Mouse (Mus musculus) heart, postnatal 0 days (tissue): Measurements from ENCODE around the gene Mreg. TPM values are rescaled to one million over a fixed set of nuclear protein-coding genes. Genes with fewer than 3 reads are reported as not detected.

Experiments
- ATAC-seq: fragments of 200-750 bp; cut with Nextera tagmentation; 2 replicates; pipeline ENCODE4 v1.8.0; 2017; ENCODE audit warnings: low read depth, moderate number of reproducible peaks, moderate library complexity; ENCODE audit not compliant: insufficient read depth
- DNase-seq: peaks from one replicate; pipeline ENCODE4 v3.0.0-alpha.2; 2016; ENCODE audit warnings: low spot score
- H3K27ac ChIP-seq: fragments of 300-500 bp; sonication (generic); 2 replicates; pipeline ENCODE4 v1.5.1; 2014; ENCODE audit warnings: low read depth, mild to moderate bottlenecking
- H3K27me3 ChIP-seq: fragments of 300-500 bp; sonication (generic); 2 replicates; pipeline ENCODE4 v1.6.1; 2014; ENCODE audit warnings: low read length, mixed read lengths; ENCODE audit not compliant: control insufficient read depth, insufficient read depth
- H3K36me3 ChIP-seq: fragments of 300-500 bp; sonication (generic); replicated peaks from 2 replicates; pipeline ENCODE4 v1.6.1; 2014; ENCODE audit warnings: low read length, mixed read lengths; ENCODE audit not compliant: control insufficient read depth, insufficient read depth
- H3K4me1 ChIP-seq: fragments of 300-500 bp; sonication (generic); 2 replicates; pipeline ENCODE4 v1.6.1; 2014; ENCODE audit warnings: antibody characterized with exemption; ENCODE audit not compliant: control insufficient read depth, insufficient read depth
- H3K4me2 ChIP-seq: fragments of 300-500 bp; sonication (generic); 2 replicates; pipeline ENCODE4 v1.6.1; 2014; ENCODE audit warnings: low read depth, mild to moderate bottlenecking, low read length, moderate library complexity
- H3K4me3 ChIP-seq: fragments of 300-500 bp; sonication (generic); 2 replicates; pipeline ENCODE4 v1.5.1; 2014; ENCODE audit warnings: low read depth, low read length
- H3K9ac ChIP-seq: fragments of 300-500 bp; sonication (generic); replicated peaks from 2 replicates; pipeline ENCODE4 v1.6.1; 2014; ENCODE audit warnings: low read depth, low read length, mixed read lengths
- H3K9me3 ChIP-seq: fragments of 300-500 bp; sonication (generic); replicated peaks from 2 replicates; pipeline ENCODE4 v1.6.1; 2016; ENCODE audit warnings: low read length; ENCODE audit not compliant: control insufficient read depth
- CTCF ChIP-seq: IDR thresholded peaks from 2 replicates; pipeline ENCODE4 v1.5.1; 2016; ENCODE audit warnings: antibody characterized with exemption, control low read depth, low read depth
- EP300 ChIP-seq: IDR thresholded peaks from 2 replicates; pipeline ENCODE4 v1.6.1; 2016; ENCODE audit warnings: antibody characterized with exemption, low read depth
- WGBS: fragments of 180-500 bp; shearing (Covaris S2); extraction: QIAGEN DNeasy Blood & Tissue Kit; methylation state at CpG from one replicate; pipeline ENCODE4 v1.1.7; 2014; 5-methylcytosine and 5-hydroxymethylcytosine counted together
- polyA plus RNA-seq: library from polyadenylated mRNA; unstranded; fragments of >200 nt; fragmentation: Nextera tagmentation; extraction: Ambion mirVana; gene quantifications from 2 replicates; pipeline ENCODE4 v1.2.1, GENCODE M21; 2015
- total RNA-seq: library from RNA; depleted of rRNA; stranded (reverse); fragments of >200 nt; gene quantifications from 2 replicates; pipeline ENCODE4 v1.2.3, GENCODE M21; 2014; ENCODE audit warnings: low replicate concordance

Gene Mreg
- total and polyA plus RNA-seq, 2 experiments from 2014 or later = 9.5 to 12.5 TPM

DNA sequence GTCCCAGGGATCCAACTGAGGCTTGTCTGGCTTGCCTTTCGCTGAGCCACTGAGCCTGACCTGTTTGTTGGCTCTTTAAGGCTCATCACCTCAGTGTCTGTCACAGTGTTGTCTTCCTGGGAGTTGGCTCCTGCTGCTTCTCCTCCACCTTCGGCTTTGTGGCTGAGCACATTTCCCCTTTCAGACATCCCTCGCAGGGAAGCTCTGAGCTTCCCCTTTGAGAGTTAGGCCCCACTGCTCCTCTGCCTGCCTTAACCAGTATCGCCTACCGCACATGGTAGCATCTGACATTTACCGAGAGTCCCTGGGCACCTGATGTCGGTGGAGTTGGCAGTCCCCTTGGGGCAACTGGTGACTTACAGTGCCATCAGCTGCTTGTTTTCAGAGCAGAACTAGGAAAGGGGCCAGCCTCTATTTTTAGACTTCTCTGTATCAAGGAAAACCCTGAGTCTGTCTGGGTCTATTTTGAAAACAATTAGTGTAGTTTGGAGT is 2.4 kb upstream of the Mreg start:
- Histone ChIP-seq H3K36me3 (no peaks in the 10 kb centered on the region), H3K9ac (no peak overlapping the region), H3K4me1 (peaks cover 19% of the 10 kb centered on the region), H3K4me2 (no peak overlapping the region), H3K9me3 (no peaks in the 10 kb centered on the region), H3K4me3 (no peak overlapping the region), H3K27ac (peak overlapping the region; percentile 89), H3K27me3 (no peaks in the 10 kb centered on the region)
- peak; percentile 90 for DNase-seq
- peak; percentile 80 for TF ChIP-seq EP300
- no peak for TF ChIP-seq CTCF
- 18% methylated on average over 7 of the region's 7 CpGs for WGBS
- peak; percentile 85 for ATAC-seq

DNA sequence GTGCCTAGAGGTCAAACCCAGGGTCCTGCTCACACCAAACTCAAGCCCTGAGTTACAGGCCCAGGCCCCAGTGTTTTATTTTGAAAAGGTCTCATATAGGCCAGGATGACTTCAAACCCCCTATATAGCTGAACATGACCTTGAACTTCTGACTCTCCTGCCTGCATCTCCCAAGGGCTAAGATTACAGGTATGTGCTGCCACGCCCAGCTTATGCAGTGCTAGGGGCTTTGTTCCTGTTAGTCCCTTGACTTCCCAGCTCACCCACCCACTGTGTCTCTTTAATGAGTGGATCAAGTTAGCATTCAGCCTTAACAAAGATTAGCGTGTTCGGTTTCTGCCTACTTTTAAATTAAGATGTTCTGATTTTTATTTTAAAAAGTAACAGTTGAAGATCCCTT is 1.8 kb upstream of the Mreg start:
- ATAC-seq (no peak), DNase-seq (no peak)
- H3K9me3 ChIP-seq = no peaks in the 10 kb centered on the region
- no peaks in the 10 kb centered on the region for H3K36me3 ChIP-seq
- H3K4me3 ChIP-seq = no peak overlapping the region
- peak overlapping the region; percentile 89 for H3K27ac ChIP-seq
- no peak overlapping the region for H3K4me2 ChIP-seq
- H3K4me1 ChIP-seq = peaks cover 19% of the 10 kb centered on the region
- TF ChIP-seq CTCF = no peak
- TF ChIP-seq EP300 = no peak
- no peak overlapping the region for H3K9ac ChIP-seq
- WGBS = 92% methylated on average over 3 of the region's 3 CpGs
- H3K27me3 ChIP-seq = no peaks in the 10 kb centered on the region

DNA sequence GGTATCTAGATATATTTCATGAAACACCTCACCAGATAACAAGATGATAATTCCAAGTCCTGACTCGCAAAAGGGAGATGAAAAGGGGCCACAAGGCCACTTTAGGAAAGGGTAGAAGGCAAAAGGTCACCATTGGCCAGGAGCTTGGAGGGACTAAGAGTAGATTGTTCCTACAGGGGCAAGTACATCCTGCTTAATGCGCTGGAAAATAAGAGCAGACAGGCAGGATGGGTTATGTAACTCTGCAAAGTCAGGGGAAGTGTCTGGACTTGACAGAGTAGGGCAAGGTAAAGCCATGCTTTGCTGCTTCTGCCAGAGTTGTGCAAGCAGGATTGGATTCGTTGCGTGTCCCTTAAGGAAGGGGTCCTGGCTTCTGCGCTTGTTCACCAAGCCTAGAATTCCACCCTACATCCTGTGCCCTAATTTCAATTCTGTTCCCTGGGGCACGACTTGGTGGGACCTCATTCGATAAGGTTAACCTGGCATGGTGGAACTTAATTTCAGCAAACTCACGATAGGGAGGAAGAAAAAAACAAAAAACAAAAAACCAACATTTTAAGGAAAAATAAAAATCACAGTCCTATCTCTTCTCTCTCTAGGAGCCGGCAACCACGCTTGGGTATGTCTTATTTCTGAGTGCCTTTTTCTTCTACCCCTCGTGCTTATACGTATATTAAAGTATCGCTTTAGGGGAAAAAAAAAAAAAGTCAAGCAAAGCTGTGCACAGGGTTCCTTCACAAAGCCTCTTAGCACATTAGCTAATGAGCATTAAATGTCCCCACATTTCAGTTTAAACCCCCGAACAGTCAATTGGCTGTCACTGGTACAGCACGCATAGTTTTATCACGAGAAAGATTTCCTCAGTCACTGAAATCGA is 1.1 kb downstream of the Mreg start:
- H3K9ac ChIP-seq = peak overlapping the region; percentile 89
- peak overlapping the region; percentile 91 for H3K4me3 ChIP-seq
- 22% methylated on average over 17 of the region's 17 CpGs for WGBS
- no peak for TF ChIP-seq CTCF
- no peak for TF ChIP-seq EP300
- peak overlapping the region; percentile 82; the same call in 1 of the 2 replicates for H3K27ac ChIP-seq
- no peaks in the 10 kb centered on the region for H3K36me3 ChIP-seq
- H3K4me2 ChIP-seq = peak overlapping the region; percentile 100
- H3K4me1 ChIP-seq = peaks cover 19% of the 10 kb centered on the region
- no peak for ATAC-seq
- no peak for DNase-seq
- H3K27me3 ChIP-seq = no peaks in the 10 kb centered on the region
- no peaks in the 10 kb centered on the region for H3K9me3 ChIP-seq

DNA sequence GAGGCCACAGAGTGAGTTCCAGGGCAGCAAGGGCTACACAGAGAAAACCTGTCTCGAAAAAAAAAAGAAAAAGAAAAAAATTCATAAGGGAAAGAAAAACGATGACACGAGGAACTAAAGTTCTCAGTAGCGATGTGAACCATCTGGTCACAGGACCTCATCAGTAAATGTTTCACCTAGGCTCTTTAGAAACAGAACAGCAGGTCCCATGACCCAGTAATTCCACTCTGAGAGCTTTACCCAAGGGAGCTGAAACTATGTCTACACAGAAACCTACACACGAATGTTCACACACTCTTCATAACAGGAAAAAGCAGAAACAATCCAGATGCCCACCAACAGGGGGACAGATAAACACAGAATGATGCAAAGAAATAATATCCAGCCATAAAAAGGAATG is 4.0 kb downstream of the Mreg start:
- TF ChIP-seq EP300 = no peak
- TF ChIP-seq CTCF = no peak
- DNase-seq (no peak), ATAC-seq (no peak)
- Histone ChIP-seq H3K36me3 (no peaks in the 10 kb centered on the region), H3K9me3 (no peaks in the 10 kb centered on the region), H3K4me2 (no peak overlapping the region), H3K9ac (no peak overlapping the region), H3K4me1 (peaks cover 7% of the 10 kb centered on the region), H3K27ac (no peak overlapping the region), H3K27me3 (no peaks in the 10 kb centered on the region), H3K4me3 (no peak overlapping the region)
- 82% methylated on average over 5 of the region's 5 CpGs for WGBS

DNA sequence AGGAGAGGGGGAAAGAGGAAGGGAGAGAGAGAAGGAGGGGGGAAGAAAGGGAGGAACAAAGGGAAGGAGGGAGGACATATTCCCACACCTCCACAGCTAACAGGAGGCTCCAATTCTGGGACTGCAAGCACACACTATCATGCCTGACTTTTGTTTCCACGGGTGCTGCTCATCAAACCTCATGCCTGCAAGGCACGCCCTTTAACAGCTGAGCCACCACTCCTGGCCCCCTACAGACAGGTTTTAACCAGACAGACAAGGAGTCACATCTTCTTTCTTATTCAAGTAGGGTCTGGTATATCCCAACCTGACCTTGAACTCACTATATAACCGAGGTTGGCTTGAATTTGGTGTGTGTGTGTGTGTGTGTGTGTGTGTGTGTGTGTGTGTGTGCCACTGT is 7.0 kb downstream of the Mreg start:
- no peak overlapping the region for H3K4me2 ChIP-seq
- no peaks in the 10 kb centered on the region for H3K36me3 ChIP-seq
- no peak overlapping the region for H3K27ac ChIP-seq
- no peaks in the 10 kb centered on the region for H3K4me1 ChIP-seq
- WGBS = 64% methylated on average over 3 of the region's 3 CpGs
- H3K27me3 ChIP-seq = no peaks in the 10 kb centered on the region
- ATAC-seq (no peak), DNase-seq (no peak)
- H3K9ac ChIP-seq = no peak overlapping the region
- no peak for TF ChIP-seq CTCF
- no peak for TF ChIP-seq EP300
- H3K4me3 ChIP-seq = no peak overlapping the region
- no peaks in the 10 kb centered on the region for H3K9me3 ChIP-seq
